Mouse (Mus musculus): ENCODE data around the gene Vat1l.

GRCm38 (mm10) chr8:114421544-114421943 is 216.1 kb downstream of the Vat1l start:
- no peak for TF ChIP-seq CTCF (IDR thresholded peaks at IDR 0.05; ENCODE audit: low read depth, low read length)
- no peak for TF ChIP-seq POLR2A (IDR thresholded peaks at IDR 0.05; ENCODE audit: extremely low read depth, insufficient read depth, low read length)

All from liver, adult 2 months (tissue).